Mouse (Mus musculus) lung, adult 2 months (tissue): Measurements from ENCODE around the gene Limk1.

Source experiments
- CTCF ChIP-seq: fragments of 200-500 bp; IDR thresholded peaks from 2 replicates; pipeline ENCODE4 v1.5.1; 2011; ENCODE audit warnings: mild to moderate bottlenecking, low read length, control low read depth; ENCODE audit not compliant: insufficient read depth
- POLR2A ChIP-seq: fragments of 200-500 bp; IDR thresholded peaks from 2 replicates; pipeline ENCODE4 v1.6.1; 2011; ENCODE audit warnings: low read depth, mild to moderate bottlenecking, control low read depth, low read length, borderline replicate concordance; ENCODE audit errors: extremely low read depth

DNA sequence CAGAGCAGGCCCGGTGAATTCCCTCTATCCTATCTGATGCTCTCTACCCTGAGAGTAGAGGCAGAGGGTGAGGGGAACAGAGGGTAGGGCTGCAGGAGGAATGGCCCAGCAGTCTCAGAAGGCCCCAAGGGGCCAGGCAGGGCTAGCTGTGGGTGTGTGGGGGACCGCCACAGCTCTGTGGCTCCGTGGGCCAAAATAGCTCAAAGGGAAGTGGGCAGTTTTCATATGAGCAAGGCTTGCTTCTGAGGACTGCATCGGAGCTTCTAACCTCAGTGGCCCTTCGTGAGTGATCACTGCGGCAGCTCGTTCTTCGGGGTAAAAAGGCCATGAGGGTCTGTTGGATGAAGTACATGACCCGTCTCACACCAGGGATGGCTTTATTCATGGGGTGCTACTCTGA is 74.7 kb downstream of the Limk1 start:
- TF ChIP-seq POLR2A (no peak), CTCF (no peak)
